Mouse (Mus musculus) liver, embryonic 12.5 days (tissue): ENCODE measurements around the gene Atp10a. TPM values are rescaled to one million over a fixed set of nuclear protein-coding genes. Genes with fewer than 3 reads are reported as not detected.

Experiments
- ATAC-seq: fragments of 200-750 bp; cut with Nextera tagmentation; 2 replicates; pipeline ENCODE4 v1.8.0; 2017; ENCODE audit warnings: moderate number of reproducible peaks, mild to moderate bottlenecking, moderate library complexity
- H3K27ac ChIP-seq: fragments of 300-500 bp; sonication (generic); 2 replicates; pipeline ENCODE4 v1.5.1; 2016; ENCODE audit warnings: mild to moderate bottlenecking
- H3K27me3 ChIP-seq: fragments of 300-500 bp; sonication (generic); replicated peaks from 2 replicates; pipeline ENCODE4 v1.6.1; 2016; ENCODE audit warnings: mild to moderate bottlenecking, moderate library complexity
- H3K36me3 ChIP-seq: fragments of 300-500 bp; sonication (generic); 2 replicates; pipeline ENCODE4 v1.6.1; 2016; ENCODE audit warnings: mild to moderate bottlenecking, moderate library complexity
- H3K4me1 ChIP-seq: fragments of 300-500 bp; sonication (generic); 2 replicates; pipeline ENCODE4 v1.6.1; 2016
- H3K4me2 ChIP-seq: fragments of 300-500 bp; sonication (generic); 2 replicates; pipeline ENCODE4 v1.6.1; 2016; ENCODE audit warnings: mild to moderate bottlenecking, moderate library complexity
- H3K4me3 ChIP-seq: fragments of 300-500 bp; sonication (generic); 2 replicates; pipeline ENCODE4 v1.5.1; 2016; ENCODE audit warnings: mild to moderate bottlenecking, moderate library complexity
- H3K9ac ChIP-seq: fragments of 300-500 bp; sonication (generic); 2 replicates; pipeline ENCODE4 v1.6.1; 2016; ENCODE audit warnings: mild to moderate bottlenecking, moderate library complexity
- H3K9me3 ChIP-seq: fragments of 300-500 bp; sonication (generic); replicated peaks from 2 replicates; pipeline ENCODE4 v1.6.1; 2016; ENCODE audit warnings: mild to moderate bottlenecking, moderate library complexity
- whole genome bisulfite sequencing: fragments of 180-500 bp; shearing (Covaris S2); methylation state at CpG from one replicate; pipeline ENCODE4 v1.1.7; 2016; ENCODE audit not compliant: insufficient replicate concordance; 5-methylcytosine and 5-hydroxymethylcytosine counted together
- polyA plus RNA-seq: library from polyadenylated mRNA; unstranded; fragments of >200 nt; fragmentation: Nextera tagmentation; extraction: Ambion mirVana; gene quantifications from 2 replicates; pipeline ENCODE4 v1.2.1, GENCODE M21; 2016

Gene Atp10a
- polyA plus RNA-seq, 1 experiment from 2014 or later = 2.0 TPM

DNA sequence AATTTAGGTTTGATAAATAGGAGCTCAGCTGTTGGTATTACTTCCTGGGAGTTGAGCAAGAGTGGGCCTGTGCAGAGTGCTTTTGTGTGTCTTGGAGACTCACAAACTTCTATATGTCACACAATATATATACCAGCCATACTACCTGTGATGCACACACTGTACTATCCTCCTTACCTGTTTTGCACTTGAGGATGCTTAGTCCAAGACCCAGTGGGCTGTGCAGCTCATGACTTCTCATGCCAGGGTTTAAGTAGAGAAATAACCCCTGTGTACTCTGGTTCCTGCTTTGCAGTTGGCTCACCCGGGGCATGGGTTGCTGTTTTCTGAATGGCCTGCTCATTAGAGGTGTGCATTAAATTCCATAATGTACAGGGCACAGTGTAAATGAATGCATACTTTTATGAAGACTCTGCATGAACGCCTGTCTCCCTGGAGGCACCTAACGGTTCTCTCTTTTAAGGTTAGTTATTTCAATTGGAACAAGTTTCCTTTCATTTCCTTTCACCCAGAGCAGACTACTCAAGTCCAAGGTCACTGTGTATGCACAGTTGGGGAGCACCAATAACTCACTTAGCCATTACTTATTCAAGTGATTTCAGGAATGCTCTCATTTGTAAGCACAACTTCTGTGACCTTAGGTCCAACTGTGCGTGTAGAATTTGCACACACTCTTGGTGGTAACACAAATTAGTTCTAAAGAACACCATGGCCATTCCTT lies 63.4 kb downstream of the Atp10a start:
- no peak for ATAC-seq
- H3K27ac ChIP-seq = no peak overlapping the region
- no peaks in the 10 kb centered on the region for H3K27me3 ChIP-seq
- no peak overlapping the region for H3K4me2 ChIP-seq
- 69% methylated on average over 4 of the region's 4 CpGs for WGBS
- H3K4me1 ChIP-seq = 0 out of 2 replicates have a peak, but pooled peaks cover 20% of the 10 kb centered on the region
- H3K4me3 ChIP-seq = no peak overlapping the region
- H3K9ac ChIP-seq = no peak overlapping the region
- H3K36me3 ChIP-seq = no peaks in the 10 kb centered on the region
- H3K9me3 ChIP-seq = no peaks in the 10 kb centered on the region

GRCm38 (mm10) chr7:58722250-58722649 lies 66.3 kb downstream of the Atp10a start:
- WGBS = 43% methylated on average over 1 of the region's 1 CpGs

GRCm38 (mm10) chr7:58730201-58730600 lies 74.2 kb downstream of the Atp10a start:
- Histone ChIP-seq H3K4me3 (no peak overlapping the region), H3K4me2 (no peak overlapping the region), H3K4me1 (peaks cover 24% of the 10 kb centered on the region), H3K27ac (0 out of 2 replicates have a peak overlapping the region, but pooled peaks have one; percentile 17), H3K9ac (no peak overlapping the region), H3K36me3 (no peaks in the 10 kb centered on the region), H3K9me3 (no peaks in the 10 kb centered on the region), H3K27me3 (no peaks in the 10 kb centered on the region)
- ATAC-seq = no peak
- WGBS = 20% methylated on average over 8 of the region's 8 CpGs

More at GRCm38 (mm10) chr7:58722250-58722649, 66.3 kb downstream of the Atp10a start:
- H3K9me3 ChIP-seq = no peaks in the 10 kb centered on the region
- no peak overlapping the region for H3K4me3 ChIP-seq
- H3K36me3 ChIP-seq = no peaks in the 10 kb centered on the region
- no peak overlapping the region for H3K27ac ChIP-seq
- no peak for ATAC-seq
- no peak overlapping the region for H3K9ac ChIP-seq
- H3K4me1 ChIP-seq = peaks cover 24% of the 10 kb centered on the region; the same call in 1 of the 2 replicates
- no peaks in the 10 kb centered on the region for H3K27me3 ChIP-seq
- H3K4me2 ChIP-seq = no peak overlapping the region

GRCm38 (mm10) chr7:58730831-58731230 lies 74.9 kb downstream of the Atp10a start:
- Histone ChIP-seq H3K4me2 (peak overlapping the region; percentile 34), H3K4me1 (peaks cover 24% of the 10 kb centered on the region), H3K27ac (peak overlapping the region; percentile 17; the same call in 1 of the 2 replicates), H3K36me3 (no peaks in the 10 kb centered on the region), H3K4me3 (no peak overlapping the region), H3K27me3 (no peaks in the 10 kb centered on the region), H3K9me3 (no peaks in the 10 kb centered on the region), H3K9ac (no peak overlapping the region)
- WGBS = 5% methylated on average over 1 of the region's 1 CpGs
- ATAC-seq = peak; percentile 62

- WGBS = 43% methylated on average over 6 of the region's 6 CpGs
- no peak for ATAC-seq
- Histone ChIP-seq H3K27me3 (no peaks in the 10 kb centered on the region), H3K27ac (no peak overlapping the region), H3K4me1 (peaks cover 20% of the 10 kb centered on the region), H3K4me2 (no peak overlapping the region), H3K4me3 (no peak overlapping the region), H3K36me3 (no peaks in the 10 kb centered on the region), H3K9me3 (no peaks in the 10 kb centered on the region), H3K9ac (no peak overlapping the region)
These were observed 76.4 kb downstream of the Atp10a start for GRCm38 (mm10) chr7:58732406-58732805.

- no peaks in the 10 kb centered on the region for H3K36me3 ChIP-seq
- no peaks in the 10 kb centered on the region for H3K9me3 ChIP-seq
- ATAC-seq = no peak
- peaks cover 20% of the 10 kb centered on the region for H3K4me1 ChIP-seq
- H3K4me3 ChIP-seq = no peak overlapping the region
- no peaks in the 10 kb centered on the region for H3K27me3 ChIP-seq
- WGBS = 51% methylated on average over 6 of the region's 6 CpGs
- no peak overlapping the region for H3K27ac ChIP-seq
- H3K9ac ChIP-seq = no peak overlapping the region
- no peak overlapping the region for H3K4me2 ChIP-seq
These were observed 77.5 kb downstream of the Atp10a start for GRCm38 (mm10) chr7:58733490-58733901.

- no peaks in the 10 kb centered on the region for H3K4me1 ChIP-seq
- no peaks in the 10 kb centered on the region for H3K9me3 ChIP-seq
- H3K36me3 ChIP-seq = no peaks in the 10 kb centered on the region
- H3K27ac ChIP-seq = no peak overlapping the region
- no peak overlapping the region for H3K4me2 ChIP-seq
- no peak overlapping the region for H3K4me3 ChIP-seq
- no peak for ATAC-seq
- no peak overlapping the region for H3K9ac ChIP-seq
- H3K27me3 ChIP-seq = no peaks in the 10 kb centered on the region
- 74% methylated on average over 3 of the region's 3 CpGs for WGBS
These were observed 81.0 kb downstream of the Atp10a start for GRCm38 (mm10) chr7:58736841-58737547.

- no peaks in the 10 kb centered on the region for H3K27me3 ChIP-seq
- H3K4me1 ChIP-seq = no peaks in the 10 kb centered on the region; the same call in 1 of the 2 replicates
- no peaks in the 10 kb centered on the region for H3K9me3 ChIP-seq
- ATAC-seq = no peak
- no peak overlapping the region for H3K9ac ChIP-seq
- 84% methylated on average over 13 of the region's 13 CpGs for WGBS
- H3K36me3 ChIP-seq = no peaks in the 10 kb centered on the region
- H3K27ac ChIP-seq = no peak overlapping the region
- no peak overlapping the region for H3K4me3 ChIP-seq
- H3K4me2 ChIP-seq = no peak overlapping the region
These were observed 84.2 kb downstream of the Atp10a start for GRCm38 (mm10) chr7:58740196-58740595.

DNA sequence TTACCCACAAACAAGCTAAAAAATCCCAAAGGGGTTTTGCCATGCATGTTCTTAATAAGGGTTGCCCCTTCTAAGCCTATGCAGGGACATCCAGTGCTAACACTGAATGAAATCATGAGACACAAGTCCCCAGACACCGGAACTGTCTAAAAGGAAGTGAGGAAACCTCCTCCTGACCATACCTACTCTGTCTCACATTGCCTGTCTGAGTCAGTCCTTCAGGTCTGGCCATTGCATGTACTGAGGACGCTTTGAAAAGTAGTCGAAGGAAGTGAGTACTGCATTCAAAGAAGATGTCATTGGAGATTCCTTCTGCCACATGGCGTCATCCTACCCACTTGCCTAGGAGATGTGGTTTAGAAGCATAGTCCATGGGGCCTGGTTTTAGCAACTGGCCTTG lies 84.9 kb downstream of the Atp10a start:
- Histone ChIP-seq H3K9me3 (no peaks in the 10 kb centered on the region), H3K36me3 (no peaks in the 10 kb centered on the region), H3K9ac (no peak overlapping the region), H3K4me2 (no peak overlapping the region), H3K4me3 (no peak overlapping the region), H3K27me3 (no peaks in the 10 kb centered on the region), H3K4me1 (no peaks in the 10 kb centered on the region; the same call in 1 of the 2 replicates), H3K27ac (no peak overlapping the region)
- WGBS = 42% methylated on average over 4 of the region's 4 CpGs
- no peak for ATAC-seq

DNA sequence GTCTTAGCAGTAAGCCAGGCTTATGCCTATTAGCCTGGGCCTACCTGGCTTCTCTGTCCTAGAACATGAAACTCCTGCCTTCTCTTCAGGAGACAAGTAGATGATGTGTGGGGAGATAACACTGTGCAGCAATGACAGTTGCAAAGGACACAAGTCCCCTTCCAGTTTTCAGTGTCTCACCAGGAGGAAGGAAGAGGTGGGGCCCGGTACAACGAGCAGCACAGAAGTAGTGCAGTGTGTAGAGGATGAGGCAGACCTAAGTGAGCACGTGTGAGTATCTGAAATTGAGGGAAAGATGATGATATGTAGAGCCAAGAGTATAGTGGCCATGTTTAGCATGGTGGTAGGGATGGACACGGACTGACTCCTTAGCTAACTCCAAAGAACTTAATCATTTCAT lies 86.0 kb downstream of the Atp10a start:
- no peaks in the 10 kb centered on the region for H3K36me3 ChIP-seq
- H3K9me3 ChIP-seq = no peaks in the 10 kb centered on the region
- H3K27ac ChIP-seq = no peak overlapping the region
- no peak; the same call in 1 of the 2 replicates for ATAC-seq
- no peaks in the 10 kb centered on the region; the same call in 1 of the 2 replicates for H3K4me1 ChIP-seq
- no peak overlapping the region for H3K4me3 ChIP-seq
- no peaks in the 10 kb centered on the region for H3K27me3 ChIP-seq
- WGBS = 36% methylated on average over 4 of the region's 4 CpGs
- no peak overlapping the region for H3K9ac ChIP-seq
- H3K4me2 ChIP-seq = no peak overlapping the region

- Histone ChIP-seq H3K4me3 (no peak overlapping the region), H3K27me3 (no peaks in the 10 kb centered on the region), H3K4me1 (no peaks in the 10 kb centered on the region; the same call in 1 of the 2 replicates), H3K9me3 (no peaks in the 10 kb centered on the region), H3K4me2 (no peak overlapping the region), H3K36me3 (no peaks in the 10 kb centered on the region), H3K9ac (no peak overlapping the region), H3K27ac (no peak overlapping the region)
- WGBS = 38% methylated on average over 1 of the region's 1 CpGs
- ATAC-seq = no peak
These were observed 86.7 kb downstream of the Atp10a start for GRCm38 (mm10) chr7:58742648-58743047.
